In the genomic region with DNA sequence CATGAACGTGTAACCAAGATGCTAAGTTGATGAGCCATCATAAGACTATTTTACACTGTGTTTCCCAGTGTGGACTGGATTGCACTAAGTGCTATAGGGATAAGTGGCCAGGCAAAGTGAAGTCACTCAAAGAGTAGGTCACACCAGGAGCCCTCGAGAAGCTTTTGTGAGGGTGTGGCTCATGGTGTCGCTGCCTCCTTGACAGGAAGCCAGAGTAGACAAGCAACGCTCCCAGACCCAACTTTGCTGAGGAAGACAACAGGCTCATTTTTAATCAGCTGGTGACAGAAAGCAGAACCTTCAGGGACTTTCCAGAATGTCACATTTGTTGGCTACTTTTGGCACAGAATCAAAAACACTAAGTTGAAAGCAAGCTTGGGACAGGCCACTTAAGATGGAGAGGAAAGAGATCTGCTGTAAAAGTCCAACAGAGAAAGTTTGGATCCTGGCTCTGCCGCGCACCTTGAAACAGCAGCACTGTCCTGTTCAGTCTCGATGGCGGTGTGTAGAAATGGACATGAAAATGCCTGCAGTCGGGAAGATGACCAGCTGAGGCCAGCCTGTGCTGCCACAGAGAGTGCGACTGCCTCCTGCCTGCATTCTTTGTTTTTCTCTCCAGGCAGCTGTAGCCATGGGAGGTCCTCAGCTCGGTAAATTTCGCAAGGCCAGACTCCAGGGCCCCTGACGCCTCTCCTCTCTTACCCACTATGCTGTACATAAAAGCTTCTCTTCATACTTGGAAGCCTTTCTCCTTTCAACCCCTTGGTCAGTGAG, we compare ENCODE assay signal across 7 mouse cellular contexts. TPM values are rescaled to one million over a fixed set of nuclear protein-coding genes. Genes with fewer than 3 reads are reported as not detected.
A peak's percentile ranks its signal among the peaks of the same experiment; 100 is the strongest.
DNase-seq lines count a peak whose midpoint lies in the region; ATAC-seq and TF ChIP-seq lines count a peak whose summit lies in the region.

No protein-coding gene starts in this region.

- H3K9me3 ChIP-seq in lung, embryonic 15.5 days: no peaks in the 10 kb centered on the region
- no peaks in the 10 kb centered on the region for H3K9me3 ChIP-seq in hindbrain, embryonic 13.5 days

- no peak for DNase-seq in thymus, adult 2 months
- DNase-seq in thymus, postnatal 25 days: no peak
- peak in 1 of 2 experiments; percentile 59 for DNase-seq in heart, adult 2 months
- no peak for DNase-seq in ovary, postnatal 10 days (ENCODE audit: low spot score)
- DNase-seq in gastrocnemius, postnatal 36 days: no peak

- H3K79me2 ChIP-seq in heart, adult 2 months (replicated peaks; ENCODE audit: control insufficient read depth, insufficient read depth, low read length): no peaks in the 10 kb centered on the region

- H3K27ac ChIP-seq in thymus, adult 2 months (ENCODE audit: control insufficient read depth, insufficient read depth, low read length): peak overlapping the region; percentile 66
- H3K27ac ChIP-seq in heart, adult 2 months: peak overlapping the region; percentile 41
- H3K27ac ChIP-seq in lung, embryonic 15.5 days: peak overlapping the region; percentile 45
- no peak overlapping the region for H3K27ac ChIP-seq in hindbrain, embryonic 13.5 days

- H3K4me2 ChIP-seq in lung, embryonic 15.5 days: no peak overlapping the region
- H3K4me2 ChIP-seq in hindbrain, embryonic 13.5 days: no peak overlapping the region

- intact Hi-C loops in heart, adult 2 months (cut with DNase I): no loop called here
- intact Hi-C loops in gastrocnemius, postnatal 36 days (cut with DNase I): no loop called here

- H3K27me3 ChIP-seq in thymus, adult 2 months (ENCODE audit: control insufficient read depth, insufficient read depth, low read length): no peaks in the 10 kb centered on the region
- H3K27me3 ChIP-seq in heart, adult 2 months (ENCODE audit: control insufficient read depth, insufficient read depth, low read length): no peaks in the 10 kb centered on the region
- no peaks in the 10 kb centered on the region for H3K27me3 ChIP-seq in lung, embryonic 15.5 days
- no peaks in the 10 kb centered on the region for H3K27me3 ChIP-seq in hindbrain, embryonic 13.5 days

- no peak for TF ChIP-seq CTCF in thymus, adult 2 months (IDR thresholded peaks at IDR 0.05; ENCODE audit: borderline replicate concordance, control insufficient read depth, extremely low read depth, insufficient read depth, low read length, poor library complexity)
- TF ChIP-seq CTCF in heart, adult 2 months (IDR thresholded peaks at IDR 0.05): no peak

- H3K4me1 ChIP-seq in thymus, adult 2 months (replicated peaks; ENCODE audit: control insufficient read depth, insufficient read depth, low read length): no peaks in the 10 kb centered on the region
- peaks cover 10% of the 10 kb centered on the region for H3K4me1 ChIP-seq in heart, adult 2 months (ENCODE audit: control insufficient read depth, insufficient read depth, low read length)
- H3K4me1 ChIP-seq in lung, embryonic 15.5 days: peaks cover 16% of the 10 kb centered on the region
- H3K4me1 ChIP-seq in hindbrain, embryonic 13.5 days (replicated peaks): 0 out of 2 replicates have a peak, but pooled peaks cover 4% of the 10 kb centered on the region

- H3K9ac ChIP-seq in heart, adult 2 months (ENCODE audit: low read depth, low read length): 0 out of 2 replicates have a peak overlapping the region, but pooled peaks have one; percentile 44
- H3K9ac ChIP-seq in lung, embryonic 15.5 days: no peak overlapping the region
- no peak overlapping the region for H3K9ac ChIP-seq in hindbrain, embryonic 13.5 days

- H3K36me3 ChIP-seq in thymus, adult 2 months (ENCODE audit: control insufficient read depth, insufficient read depth, low read length): no peaks in the 10 kb centered on the region
- no peaks in the 10 kb centered on the region for H3K36me3 ChIP-seq in heart, adult 2 months (ENCODE audit: control insufficient read depth, insufficient read depth, low read length)
- H3K36me3 ChIP-seq in lung, embryonic 15.5 days: no peaks in the 10 kb centered on the region
- no peaks in the 10 kb centered on the region for H3K36me3 ChIP-seq in hindbrain, embryonic 13.5 days

- no peak overlapping the region for H3K4me3 ChIP-seq in thymus, adult 2 months (ENCODE audit: control insufficient read depth, insufficient read depth, low read length)
- no peak overlapping the region for H3K4me3 ChIP-seq in heart, adult 2 months
- no peak overlapping the region for H3K4me3 ChIP-seq in lung, embryonic 15.5 days
- H3K4me3 ChIP-seq in hindbrain, embryonic 13.5 days: no peak overlapping the region

- 63% methylated on average over 13 of the region's 13 CpGs for WGBS in thymus, adult 2 months
- 27% methylated on average over 13 of the region's 13 CpGs for WGBS in heart, adult 2 months
- 26% methylated on average over 13 of the region's 13 CpGs for WGBS in lung, embryonic 15.5 days
- WGBS in hindbrain, embryonic 13.5 days: 45% methylated on average over 13 of the region's 13 CpGs

- ATAC-seq in lung, embryonic 15.5 days (ENCODE audit: borderline replicate concordance, extremely low read depth, low FRiP score, low TSS enrichment): peak; percentile 66
- no peak for ATAC-seq in hindbrain, embryonic 13.5 days (ENCODE audit: low FRiP score)

- no peak for TF ChIP-seq EP300 in heart, adult 2 months (IDR thresholded peaks at IDR 0.05; ENCODE audit: insufficient read depth, low read depth, low read length)

- no peak for TF ChIP-seq POLR2A in thymus, adult 2 months (IDR thresholded peaks at IDR 0.05; ENCODE audit: control insufficient read depth, extremely low read depth, insufficient read depth, low read length, poor library complexity)
- 0 out of 2 replicates have a peak, but pooled peaks have one; percentile 38 for TF ChIP-seq POLR2A in heart, adult 2 months (IDR thresholded peaks at IDR 0.05; ENCODE audit: insufficient read depth, low read depth, low read length)

RNA-seq across cellular contexts. Expression of gene Alg8, which starts 16.2 kb away (rescaled TPM):
- 27.8 and 28.8 TPM in 2 replicates for polyA plus RNA-seq in thymus, adult 2 months (2012; rRNA removed)
- total RNA-seq in heart, adult 2 months (2021): 1 to 10 TPM; 4.3 to 5.2 TPM
- polyA plus RNA-seq in heart, adult 2 months (2012; rRNA removed): 7.3 and 9.9 TPM in 2 replicates
- polyA plus RNA-seq in lung, embryonic 15.5 days (2015; fragmentation: Nextera tagmentation; extraction: Ambion mirVana): 42.8 and 44.0 TPM in 2 replicates
- polyA plus RNA-seq in hindbrain, embryonic 13.5 days (2015; fragmentation: Nextera tagmentation; extraction: Ambion mirVana): 16.5 and 17.4 TPM in 2 replicates
- 1 to 10 TPM; 3.0 to 3.4 TPM for total RNA-seq in gastrocnemius, postnatal 36 days (2021)

RNA-seq across cellular contexts. Expression of gene Kctd21, which starts 23.1 kb away (rescaled TPM):
- polyA plus RNA-seq in thymus, adult 2 months (2012; rRNA removed): 3.7 and 4.3 TPM in 2 replicates
- total RNA-seq in heart, adult 2 months (2021): 1 to 10 TPM; 3.7 to 4.1 TPM
- 3.6 and 6.3 TPM in 2 replicates for polyA plus RNA-seq in heart, adult 2 months (2012; rRNA removed)
- 4.8 and 5.1 TPM in 2 replicates for polyA plus RNA-seq in lung, embryonic 15.5 days (2015; fragmentation: Nextera tagmentation; extraction: Ambion mirVana)
- 7.6 and 7.9 TPM in 2 replicates for polyA plus RNA-seq in hindbrain, embryonic 13.5 days (2015; fragmentation: Nextera tagmentation; extraction: Ambion mirVana)
- 1 to 10 TPM; 2.6 to 3.1 TPM for total RNA-seq in gastrocnemius, postnatal 36 days (2021)

RNA-seq across cellular contexts. Expression of gene Usp35, which starts 23.4 kb away (rescaled TPM):
- 21.2 and 22.9 TPM in 2 replicates for polyA plus RNA-seq in thymus, adult 2 months (2012; rRNA removed)
- total RNA-seq in heart, adult 2 months (2021): 1 to 10 TPM in 1 of 2 experiments, under 1 TPM in 1; 0.84 to 1.0 TPM
- polyA plus RNA-seq in heart, adult 2 months (2012; rRNA removed): 2.5 and 2.8 TPM in 2 replicates
- polyA plus RNA-seq in lung, embryonic 15.5 days (2015; fragmentation: Nextera tagmentation; extraction: Ambion mirVana): 1.2 and 1.7 TPM in 2 replicates
- 3.2 and 3.6 TPM in 2 replicates for polyA plus RNA-seq in hindbrain, embryonic 13.5 days (2015; fragmentation: Nextera tagmentation; extraction: Ambion mirVana)
- under 1 TPM; 0.74 to 0.94 TPM for total RNA-seq in gastrocnemius, postnatal 36 days (2021)

RNA-seq across cellular contexts. Expression of gene Ndufc2, which starts 44.5 kb away (rescaled TPM):
- polyA plus RNA-seq in thymus, adult 2 months (2012; rRNA removed): 137 and 168 TPM in 2 replicates
- 100 to 1,000 TPM; 483 to 533 TPM for total RNA-seq in heart, adult 2 months (2021)
- polyA plus RNA-seq in heart, adult 2 months (2012; rRNA removed): 305 and 346 TPM in 2 replicates
- polyA plus RNA-seq in lung, embryonic 15.5 days (2015; fragmentation: Nextera tagmentation; extraction: Ambion mirVana): 336 and 356 TPM in 2 replicates
- polyA plus RNA-seq in hindbrain, embryonic 13.5 days (2015; fragmentation: Nextera tagmentation; extraction: Ambion mirVana): 445 and 471 TPM in 2 replicates
- 100 to 1,000 TPM; 297 to 299 TPM for total RNA-seq in gastrocnemius, postnatal 36 days (2021)
